Mouse (Mus musculus) hematopoietic stem cell, adult 5-6 weeks (primary cell): ENCODE results near the gene Raet1e. TPM values are rescaled to one million over a fixed set of nuclear protein-coding genes. Genes with fewer than 3 reads are reported as not detected.
"Not testable (repeated sequence)": the region's sequence is repeated elsewhere in the genome, so short reads cannot be mapped to it uniquely, and the experiment has no call there.

ENCODE experiments used
- ATAC-seq, 2 experiments: fragments of 125-278 bp in 1 of 2; replicated peaks in 1 of 2; 2 replicates each; pipeline ENCODE4 v1.8.0; 2016 to 2017; ENCODE audit warnings: inconsistent platforms in 2 of 2, mild to moderate bottlenecking in 2 of 2, moderate number of reproducible peaks in 2 of 2, low read depth in 1 of 2, moderate TSS enrichment in 1 of 2; ENCODE audit not compliant: low FRiP score in 2 of 2, poor library complexity in 2 of 2, severe bottlenecking in 2 of 2, insufficient read depth in 1 of 2, low TSS enrichment in 1 of 2
- total RNA-seq: library from RNA; stranded (forward); fragments of 172-1452, 232-1000 nt; gene quantifications from 2 replicates; pipeline ENCODE4 v1.2.3, GENCODE M21; 2017

Gene Raet1e
- not detected in 2 replicates for total RNA-seq

DNA sequence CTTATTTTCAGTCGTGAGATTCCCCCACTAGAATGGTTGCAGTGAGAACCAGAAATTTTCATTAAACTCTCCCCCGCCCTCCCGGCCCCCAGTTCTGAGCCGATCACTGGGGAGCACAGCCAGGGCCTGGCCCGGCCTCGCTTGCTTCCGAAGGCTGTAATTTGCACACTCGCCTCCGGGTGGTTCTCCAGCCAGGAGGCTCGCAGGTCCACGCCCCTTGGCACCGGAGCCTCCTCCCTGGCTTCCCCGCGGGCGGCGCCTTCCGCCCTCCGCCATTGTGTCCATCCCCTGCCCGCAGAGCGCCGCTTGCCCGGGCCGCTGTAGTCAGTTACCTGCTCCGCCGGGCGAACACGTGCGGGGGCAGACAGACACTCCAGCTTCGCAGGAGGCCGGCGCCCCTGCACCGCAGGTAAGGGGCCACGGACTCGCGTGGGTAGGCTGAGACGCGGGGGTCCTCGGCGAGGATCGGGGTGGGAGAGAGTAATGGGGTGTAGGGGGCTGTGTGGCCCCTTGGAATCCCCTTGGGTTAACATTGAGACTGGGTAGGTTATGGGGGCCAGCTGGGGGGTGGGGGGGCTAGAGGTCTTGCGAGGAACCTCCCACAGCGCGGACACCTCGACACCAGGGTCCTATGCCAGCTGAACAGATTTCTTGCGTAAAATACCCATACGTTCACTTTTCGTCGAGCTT, at the start of gene Raet1e, which contains the start of gene H60b:
Gene Raet1e, plus strand, starts transcription at position 260 of the 690 bp plus-strand sequence.
Gene H60b, plus strand, starts transcription at position 277 of the 690 bp plus-strand sequence.
- peak; percentile 83 for ATAC-seq

- 0 out of 4 replicates have a peak, but pooled peaks of 1 of the 2 experiments have one; percentile 9 for ATAC-seq
These were observed 17.6 kb upstream of the Raet1e start for GRCm38 (mm10) chr10:22140665-22141280.

DNA sequence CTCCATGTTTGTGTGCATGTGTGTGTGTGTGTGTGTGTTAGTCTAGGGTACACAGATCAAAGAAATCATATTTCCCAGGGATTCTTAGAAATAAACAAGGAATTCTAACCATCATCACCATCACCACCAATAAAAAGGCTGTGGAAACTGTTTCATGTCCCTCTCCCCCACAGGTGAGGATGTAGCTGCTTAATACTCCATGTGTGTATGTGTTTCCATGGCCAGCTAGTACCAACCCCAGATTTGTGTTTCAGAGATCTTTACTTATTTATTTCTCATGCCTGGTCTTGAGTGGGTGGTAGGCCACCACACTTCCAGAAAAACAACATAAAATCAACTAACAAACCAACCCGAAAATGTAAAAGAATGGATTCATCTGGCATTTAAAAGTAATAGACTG, 16.2 kb upstream of the Raet1e start:
- not testable (repeated sequence) for ATAC-seq

- no peak for ATAC-seq
These were observed 15.4 kb upstream of the Raet1e start for GRCm38 (mm10) chr10:22142926-22143325.

DNA sequence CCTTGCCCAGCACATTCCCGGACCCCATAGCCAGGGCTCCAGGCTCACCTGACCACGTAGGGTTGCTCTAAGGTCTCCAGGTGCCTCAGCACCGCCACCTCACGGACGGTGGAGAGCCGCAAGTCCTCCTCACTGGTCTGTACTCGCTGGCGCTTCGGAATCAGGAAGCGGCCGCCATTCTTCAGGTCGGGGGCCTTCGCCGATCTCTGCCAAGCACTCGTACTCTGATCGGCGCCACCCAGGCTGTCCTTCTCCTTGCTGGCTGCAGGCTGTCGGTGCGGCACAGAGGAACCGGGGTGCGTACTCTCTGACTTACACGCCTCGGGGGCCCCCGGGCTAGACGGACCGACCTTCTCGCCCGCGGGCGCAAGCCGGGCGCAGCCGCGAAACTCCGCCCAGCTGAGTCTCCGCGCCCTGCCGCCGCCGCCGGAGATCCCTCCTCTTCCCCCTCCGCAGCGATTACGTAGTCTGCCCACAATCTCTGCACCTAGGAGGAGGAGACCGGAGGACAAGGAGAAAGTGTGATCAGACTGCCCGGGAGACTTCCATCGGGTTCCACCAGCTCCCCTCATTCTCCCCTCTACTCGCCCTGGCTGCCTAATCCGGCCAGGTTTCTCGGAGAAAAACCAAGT, 9.8 kb upstream of the Raet1e start:
- ATAC-seq = peak; percentile 81 to 91

DNA sequence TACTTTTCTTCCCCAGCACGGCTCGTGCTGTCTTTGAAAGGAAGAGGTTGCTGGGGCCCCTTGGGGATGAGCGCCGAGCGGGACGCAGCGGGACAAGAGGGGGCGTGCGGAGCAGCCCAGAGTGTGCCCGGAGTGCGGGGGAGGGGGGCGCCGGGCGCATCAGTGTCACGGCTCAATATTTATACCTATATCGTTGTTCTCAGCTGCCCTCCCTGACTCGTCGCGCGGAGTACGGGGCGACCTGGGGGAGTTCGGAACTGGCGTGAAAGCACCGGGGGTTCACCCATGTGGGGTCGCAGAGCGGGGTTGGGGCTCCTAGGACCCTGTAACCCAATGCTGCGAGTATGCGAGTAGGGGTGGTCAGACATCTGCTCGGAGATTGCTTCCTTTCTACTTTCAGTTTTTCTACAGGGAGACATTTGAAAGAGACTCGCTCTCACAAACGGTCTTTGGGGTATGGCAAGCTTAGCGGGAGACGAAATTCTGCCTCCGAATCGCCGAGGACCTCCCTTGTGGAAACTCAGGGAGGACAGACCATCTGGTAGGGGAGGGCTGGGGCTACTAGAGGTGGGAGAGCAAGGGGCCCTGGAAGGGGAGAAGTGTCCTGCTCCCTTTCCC, 9.2 kb upstream of the Raet1e start, which contains the start of gene E030030I06Rik:
Gene E030030I06Rik, minus strand, starts transcription at position 198 of the 618 bp plus-strand sequence.
- ATAC-seq = no peak

DNA sequence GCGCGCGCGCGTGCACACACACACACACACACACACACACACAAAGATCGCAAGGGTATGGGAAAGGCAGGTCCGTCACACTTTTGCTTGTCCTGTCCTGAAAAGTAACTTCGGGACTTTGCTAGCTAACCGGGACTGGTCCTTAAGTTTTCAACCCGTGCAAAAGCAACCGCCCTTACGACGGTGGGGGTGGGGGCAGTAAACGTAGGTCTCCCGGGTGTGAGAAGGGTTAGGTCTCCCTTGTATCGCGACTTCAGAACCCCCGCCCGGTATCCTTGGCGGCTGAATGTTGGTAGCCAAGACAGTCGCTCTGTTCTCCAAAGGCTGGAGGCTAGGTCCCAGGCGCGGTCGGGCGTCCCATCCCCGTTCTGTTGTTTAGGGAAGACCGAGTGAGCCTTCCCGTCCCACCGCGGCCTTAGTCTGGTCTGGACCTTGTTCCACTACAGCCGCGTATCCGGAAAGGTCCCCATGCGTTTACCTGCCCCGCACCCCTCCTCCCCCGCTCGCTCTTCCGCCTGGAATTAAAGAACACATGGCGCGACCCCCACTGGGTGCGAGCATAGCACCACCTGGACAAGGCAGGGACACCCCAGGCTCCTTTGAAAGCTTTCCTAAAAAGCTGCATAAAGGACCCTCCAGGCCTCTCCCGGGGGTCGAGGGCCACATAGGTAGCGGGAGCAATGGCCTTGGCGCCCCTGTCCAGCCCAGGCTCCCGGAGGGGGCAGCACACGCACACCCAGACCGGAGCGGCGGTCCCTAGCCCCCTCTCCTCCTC, 8.5 kb upstream of the Raet1e start:
- ATAC-seq = no peak

- no peak; a peak in 1 of 4 replicates for ATAC-seq
These were observed 7.8 kb upstream of the Raet1e start for GRCm38 (mm10) chr10:22150593-22150992.

GRCm38 (mm10) chr10:22151056-22151862, 7.1 kb upstream of the Raet1e start:
- 0 out of 4 replicates have a peak, but pooled peaks of 1 of the 2 experiments have one; percentile 30 for ATAC-seq

DNA sequence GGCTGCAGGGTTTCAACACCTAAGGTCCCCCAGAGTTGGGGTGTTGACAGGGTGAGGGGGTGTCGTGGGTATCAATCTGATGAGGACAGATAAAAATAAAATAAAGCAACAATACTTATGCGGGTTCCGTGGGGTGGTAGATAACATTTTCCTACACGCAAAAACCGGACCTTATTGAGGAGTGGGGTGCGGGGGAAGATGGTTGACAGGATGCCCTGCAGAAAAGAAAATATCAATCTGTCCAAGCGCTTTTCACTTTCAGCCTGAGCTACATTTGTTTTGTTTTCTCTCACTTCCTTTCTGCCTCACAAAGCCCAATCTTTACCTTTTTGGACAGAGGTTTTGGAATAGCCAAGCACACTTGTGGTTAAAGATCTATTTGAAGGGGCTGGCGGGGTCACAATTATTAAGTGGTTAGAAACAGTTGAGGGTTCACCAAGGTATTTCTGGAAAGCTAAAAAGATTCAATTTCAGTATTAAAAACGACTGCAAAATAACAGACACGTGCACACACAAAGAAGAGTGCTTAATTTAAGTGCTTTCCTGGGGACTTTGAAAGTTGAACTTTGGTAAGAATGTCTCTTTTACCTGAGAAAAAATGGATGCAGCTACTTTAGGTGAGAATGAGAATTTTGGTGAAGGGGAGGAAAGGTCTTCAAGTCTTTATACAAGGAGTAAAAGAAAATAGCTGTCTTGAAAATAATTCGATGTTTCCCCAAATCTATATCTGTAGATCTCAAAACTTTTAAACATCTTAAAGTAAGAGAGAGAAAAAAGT, 6.3 kb upstream of the Raet1e start:
- ATAC-seq = not testable (repeated sequence)

DNA sequence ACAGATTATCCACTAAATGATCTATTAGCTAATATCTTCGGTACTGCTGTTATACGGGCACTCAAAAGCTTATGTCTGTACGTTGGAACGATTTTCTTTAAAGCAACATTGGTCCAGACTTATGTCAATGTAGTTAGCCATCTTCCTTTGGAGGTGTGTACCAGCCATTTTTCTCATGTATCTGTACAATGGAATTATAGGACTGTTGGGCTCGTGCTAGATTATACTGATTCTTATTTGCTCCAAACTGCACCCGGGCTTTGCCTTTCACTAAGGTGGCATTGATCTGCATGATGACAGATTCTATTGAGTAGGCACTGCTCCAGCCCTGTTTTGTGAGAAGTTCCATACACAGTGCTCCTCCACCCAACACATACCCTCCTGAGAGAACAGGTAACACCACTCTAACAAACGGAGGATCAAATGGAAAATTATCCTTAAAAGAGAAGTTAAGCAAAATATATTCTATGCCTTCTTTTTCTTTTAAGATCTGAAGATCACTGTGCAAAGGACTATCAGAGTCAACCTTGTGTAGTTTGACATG, 5.2 kb upstream of the Raet1e start:
- ATAC-seq = not testable (repeated sequence)

- not testable (repeated sequence) for ATAC-seq
These were observed 4.2 kb upstream of the Raet1e start for GRCm38 (mm10) chr10:22154127-22154526.

DNA sequence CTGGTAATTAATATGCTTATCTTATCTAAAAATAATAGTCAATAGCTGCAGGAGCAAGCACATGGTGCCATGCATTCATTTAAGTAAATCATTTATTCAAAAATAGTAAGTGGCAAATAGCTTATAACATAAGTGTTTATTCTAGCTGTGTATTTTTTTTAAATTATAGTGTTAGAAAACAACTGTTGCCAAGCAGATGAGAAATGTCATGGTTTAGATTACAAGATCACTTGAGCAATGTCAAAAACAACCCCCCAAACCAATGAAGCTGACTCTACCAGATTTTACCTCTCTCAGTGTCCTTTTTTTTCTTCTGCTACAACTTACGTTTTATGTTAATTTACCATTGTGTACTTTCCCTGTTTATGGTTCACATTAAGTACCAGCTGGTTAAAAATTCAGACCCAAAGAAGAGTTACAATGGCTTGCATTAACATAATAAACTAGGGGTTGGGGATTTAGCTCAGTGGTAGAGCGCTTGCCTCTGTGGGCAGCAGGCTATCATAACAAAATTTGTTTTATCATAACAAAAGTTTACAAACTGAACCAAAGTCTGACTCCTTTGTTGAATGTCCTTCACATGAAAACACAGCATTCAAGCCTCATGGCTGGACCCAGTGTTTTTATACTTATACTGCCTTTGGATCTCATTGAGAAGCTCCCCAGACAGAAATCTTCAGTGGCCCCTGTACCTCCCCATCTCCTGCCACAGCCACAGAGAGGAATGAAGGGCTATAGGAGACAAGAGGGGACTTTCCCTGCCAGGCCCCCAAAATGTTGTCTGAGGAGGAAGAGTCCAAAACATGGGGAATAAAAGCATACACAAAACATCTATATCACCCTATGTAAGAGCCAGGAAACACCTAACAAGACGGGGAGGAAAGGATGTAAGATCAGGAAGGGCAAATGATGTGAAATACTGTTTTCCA, 3.2 kb upstream of the Raet1e start:
- no peak for ATAC-seq

GRCm38 (mm10) chr10:22159131-22159561, 777 bp downstream of the Raet1e start:
- 0 out of 4 replicates have a peak, but pooled peaks of 1 of the 2 experiments have one; percentile 27 for ATAC-seq
